Mouse (Mus musculus) spleen, adult 2 months (tissue): Measurements from ENCODE around the gene Ostf1.

Experiments used
- CTCF ChIP-seq: fragments of 200-500 bp; IDR thresholded peaks from 2 replicates; pipeline ENCODE4 v1.5.1; 2011; ENCODE audit warnings: mild to moderate bottlenecking, inconsistent platforms; ENCODE audit not compliant: insufficient read depth, insufficient read length, insufficient replicate concordance; ENCODE audit errors: extremely low read depth
- POLR2A ChIP-seq: fragments of 200-500 bp; IDR thresholded peaks from 2 replicates; pipeline ENCODE4 v1.6.1; 2011; ENCODE audit warnings: low read depth, low read length, inconsistent platforms

DNA sequence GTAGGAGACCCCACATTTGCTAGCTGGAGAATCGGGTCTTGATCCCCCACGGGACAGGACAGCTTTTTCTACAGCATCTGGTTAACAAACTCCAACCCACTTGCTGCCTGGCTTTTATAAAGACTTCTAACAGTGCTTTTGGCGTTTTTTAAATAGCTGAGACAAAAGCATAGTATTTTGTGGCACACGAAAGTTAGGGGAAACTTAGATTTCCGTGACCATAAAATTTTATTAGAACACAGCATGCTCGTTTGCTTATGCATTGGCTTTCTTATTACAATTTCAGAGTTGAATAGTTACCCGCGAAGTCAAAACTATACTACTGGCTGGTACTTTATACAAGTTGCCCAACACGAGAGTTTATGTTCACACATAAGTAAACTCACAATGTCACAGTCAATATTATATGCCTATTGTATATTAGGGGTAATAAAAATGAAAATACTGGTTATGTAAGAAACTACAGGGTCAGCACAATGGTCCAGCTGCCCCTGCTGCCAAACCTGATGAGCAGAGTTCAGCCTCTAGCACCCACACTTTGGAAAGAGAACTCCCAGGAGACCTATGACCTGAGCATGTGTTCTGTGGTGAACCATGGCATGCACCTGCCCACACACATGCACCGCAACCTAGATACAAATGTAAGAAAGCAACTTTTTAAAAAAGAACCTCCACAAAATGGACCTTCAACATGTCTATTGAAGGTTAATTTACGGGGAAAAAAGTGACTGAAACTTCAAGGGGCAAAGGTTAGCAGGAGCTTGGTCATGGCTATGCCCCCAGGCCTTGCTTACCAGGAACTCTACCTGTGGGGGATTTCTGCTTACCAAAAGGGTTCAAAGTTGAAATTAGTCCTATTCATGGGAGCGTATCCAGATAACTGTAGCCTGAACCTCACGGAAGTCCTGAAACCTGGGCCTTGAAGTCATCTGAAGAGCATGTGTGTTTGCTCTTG lies 885 bp upstream of the Ostf1 start:
- TF ChIP-seq CTCF: no peak
- no peak for TF ChIP-seq POLR2A
